Mouse (Mus musculus) left cerebral cortex, adult 8-10 months (tissue): Measurements from ENCODE around the gene Rspo1. TPM values are rescaled to one million over a fixed set of nuclear protein-coding genes. Genes with fewer than 3 reads are reported as not detected.
"Not testable (repeated sequence)": the region's sequence is repeated elsewhere in the genome, so short reads cannot be mapped to it uniquely, and the experiment has no call there.

ENCODE experiments used
- DNase-seq, 2 experiments: peaks; one replicate each; pipeline ENCODE4 v3.0.0; 2022; ENCODE audit warnings: low spot score in 2 of 2
- total RNA-seq, 4 experiments: library from RNA; stranded (reverse); gene quantifications; 2 replicates each; pipeline ENCODE4 v1.2.4; 2022

The Rspo1 gene
- total RNA-seq, result 10 to 100 TPM; 14.0 to 18.9 (median 15.1) TPM

GRCm38 (mm10) chr4:124985671-124986602, at the start of gene Rspo1:
Gene Rspo1 (plus strand): TSS chr4:124986430.
- DNase-seq, result no peak

GRCm38 (mm10) chr4:124936613-124937471, 49.4 kb upstream of the Rspo1 start, which contains the start of gene 9930104L06Rik:
Gene 9930104L06Rik (plus strand): TSS chr4:124937048.
- DNase-seq, result peak; percentile 93 to 96

GRCm38 (mm10) chr4:124939211-124939610, 47.0 kb upstream of the Rspo1 start, which contains the start of gene Cdca8:
Gene Cdca8 (minus strand): TSS chr4:124939311.
- DNase-seq, result not testable (repeated sequence)

- DNase-seq, result peak in 1 of 2 experiments; percentile 77
These were observed 43.2 kb upstream of the Rspo1 start for GRCm38 (mm10) chr4:124943022-124943421.

- no peak for DNase-seq
These were observed 42.4 kb upstream of the Rspo1 start for GRCm38 (mm10) chr4:124943781-124944180.

GRCm38 (mm10) chr4:124944961-124945360, 41.3 kb upstream of the Rspo1 start:
- DNase-seq, result no peak

- no peak for DNase-seq
These were observed 36.7 kb upstream of the Rspo1 start for GRCm38 (mm10) chr4:124949488-124949887.

GRCm38 (mm10) chr4:124950181-124951035, 35.8 kb upstream of the Rspo1 start:
- no peak for DNase-seq

- DNase-seq, result no peak
These were observed 35.2 kb upstream of the Rspo1 start for GRCm38 (mm10) chr4:124951036-124951433.

GRCm38 (mm10) chr4:124953546-124953945, 32.7 kb upstream of the Rspo1 start:
- no peak for DNase-seq

- DNase-seq, result no peak
These were observed 28.9 kb upstream of the Rspo1 start for GRCm38 (mm10) chr4:124957284-124957683.

- no peak for DNase-seq
These were observed 27.2 kb upstream of the Rspo1 start for GRCm38 (mm10) chr4:124959062-124959461.

GRCm38 (mm10) chr4:124960940-124961339, 25.3 kb upstream of the Rspo1 start:
- DNase-seq, result no peak

- no peak for DNase-seq
These were observed 23.7 kb upstream of the Rspo1 start for GRCm38 (mm10) chr4:124962576-124962975.

GRCm38 (mm10) chr4:124964912-124965599, 21.2 kb upstream of the Rspo1 start:
- DNase-seq, result no peak

GRCm38 (mm10) chr4:124968711-124969110, 17.5 kb upstream of the Rspo1 start:
- DNase-seq, result no peak

- DNase-seq, result no peak
These were observed 16.9 kb upstream of the Rspo1 start for GRCm38 (mm10) chr4:124969219-124969848.

- DNase-seq, result no peak
These were observed 16.0 kb upstream of the Rspo1 start for GRCm38 (mm10) chr4:124970194-124970593.

GRCm38 (mm10) chr4:124970677-124971076, 15.6 kb upstream of the Rspo1 start:
- DNase-seq, result no peak

- no peak for DNase-seq
These were observed 15.1 kb upstream of the Rspo1 start for GRCm38 (mm10) chr4:124971094-124971493.
